Mouse (Mus musculus) right cerebral cortex, postnatal 14 days (tissue): Measurements from ENCODE around the gene Polr2a.
A peak's percentile ranks its signal among the peaks of the same experiment; 100 is the strongest.

Source experiments
- DNase-seq: peaks from one replicate; pipeline ENCODE4 v3.0.0; 2022

Gene Polr2a

GRCm38 (mm10) chr11:69781828-69782227, 23.4 kb upstream of the Polr2a start:
- no peak for DNase-seq

- no peak for DNase-seq
Observed at GRCm38 (mm10) chr11:69778985-69779384, 20.5 kb upstream of the Polr2a start.

- peak; percentile 59 for DNase-seq
Observed at GRCm38 (mm10) chr11:69778258-69778982, 20.0 kb upstream of the Polr2a start.

GRCm38 (mm10) chr11:69777504-69778257, 19.2 kb upstream of the Polr2a start:
- no peak for DNase-seq

DNA sequence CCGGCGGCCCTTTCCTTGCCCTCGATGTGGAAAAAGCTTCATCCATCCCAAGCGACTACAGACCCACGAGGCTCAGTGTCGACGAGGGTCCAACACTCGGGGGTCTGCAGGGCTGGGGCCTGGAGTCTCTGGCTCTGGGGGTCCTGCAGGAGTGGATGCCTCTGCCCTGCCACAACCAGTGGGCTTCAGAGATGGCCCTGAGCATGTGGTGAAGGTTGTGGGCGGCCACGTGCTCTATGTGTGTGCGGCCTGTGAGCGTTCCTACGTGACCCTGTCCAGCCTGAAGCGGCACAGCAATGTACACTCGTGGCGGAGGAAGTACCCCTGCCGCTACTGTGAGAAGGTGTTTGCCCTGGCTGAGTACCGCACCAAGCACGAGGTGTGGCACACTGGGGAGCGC, 18.1 kb upstream of the Polr2a start:
- DNase-seq, result no peak

DNA sequence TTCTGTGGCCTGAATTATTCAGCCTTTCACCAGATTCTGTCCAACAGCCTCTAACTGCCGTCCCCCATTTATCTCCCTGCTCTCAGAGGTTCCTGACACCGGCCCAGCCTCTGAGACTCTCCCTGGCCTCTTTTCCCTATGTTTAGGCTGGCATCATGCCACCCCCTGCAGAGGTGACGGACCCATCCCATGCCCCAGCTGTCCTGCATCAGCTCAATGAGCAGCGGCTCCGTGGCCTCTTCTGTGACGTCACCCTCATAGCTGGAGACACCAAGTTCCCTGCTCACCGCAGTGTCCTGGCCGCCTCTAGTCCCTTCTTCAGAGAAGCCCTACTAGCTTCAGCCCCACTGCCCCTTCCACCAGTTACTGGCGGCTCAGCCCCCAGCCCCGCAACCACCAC, 17.3 kb upstream of the Polr2a start:
- DNase-seq, result no peak

GRCm38 (mm10) chr11:69774961-69775360, 16.5 kb upstream of the Polr2a start:
- no peak for DNase-seq

DNA sequence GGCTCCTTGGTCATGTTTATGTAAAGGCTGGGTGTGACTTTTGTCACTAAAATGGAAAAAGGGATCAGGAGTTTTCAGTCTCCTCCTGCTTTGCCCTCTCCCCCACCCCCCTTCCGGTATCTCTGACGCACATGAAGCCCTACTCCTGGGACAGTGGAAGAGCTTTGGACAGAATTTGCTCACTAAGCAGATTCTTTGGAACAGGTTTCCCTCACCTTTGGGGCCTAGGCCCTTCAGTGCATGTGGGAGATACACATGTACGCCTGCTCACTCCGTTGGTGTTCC, 9.1 kb upstream of the Polr2a start:
- no peak for DNase-seq

DNA sequence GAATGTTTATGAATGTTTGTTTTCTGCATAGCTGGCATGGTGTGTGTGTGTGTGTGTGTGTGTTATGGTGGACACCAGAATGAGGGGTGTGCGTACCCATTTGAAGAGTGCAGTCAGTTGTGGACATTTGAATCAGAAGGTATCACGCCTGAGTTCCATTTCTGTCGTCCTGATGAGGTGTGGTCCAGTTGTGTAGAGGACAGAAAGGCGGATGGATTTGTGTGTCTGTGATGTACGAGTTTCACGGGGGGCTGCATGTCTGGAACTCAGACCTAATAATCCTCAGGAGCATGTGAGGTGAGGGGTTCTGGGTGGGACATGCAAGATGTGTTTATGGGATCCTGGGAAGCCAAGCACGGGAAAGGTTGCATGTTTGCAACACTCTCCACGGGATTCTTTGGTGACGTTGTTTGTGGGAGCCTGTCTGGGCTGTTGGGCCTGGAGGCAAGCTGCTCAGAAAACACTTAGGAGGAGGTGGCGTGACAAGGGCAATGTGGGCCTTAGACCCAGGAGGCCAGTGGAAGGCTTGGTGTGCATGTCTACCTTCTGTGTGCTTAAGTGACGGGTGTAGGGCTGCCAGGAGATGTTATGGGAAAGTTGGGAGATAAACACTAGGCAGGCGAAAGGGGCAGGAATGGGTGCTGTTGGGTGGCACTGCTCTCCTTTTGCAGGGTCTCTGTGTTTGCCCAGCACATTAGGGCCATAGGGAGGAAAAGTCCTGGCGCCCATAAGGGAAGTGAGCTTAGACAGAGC, 8.6 kb upstream of the Polr2a start:
- DNase-seq, result no peak

DNA sequence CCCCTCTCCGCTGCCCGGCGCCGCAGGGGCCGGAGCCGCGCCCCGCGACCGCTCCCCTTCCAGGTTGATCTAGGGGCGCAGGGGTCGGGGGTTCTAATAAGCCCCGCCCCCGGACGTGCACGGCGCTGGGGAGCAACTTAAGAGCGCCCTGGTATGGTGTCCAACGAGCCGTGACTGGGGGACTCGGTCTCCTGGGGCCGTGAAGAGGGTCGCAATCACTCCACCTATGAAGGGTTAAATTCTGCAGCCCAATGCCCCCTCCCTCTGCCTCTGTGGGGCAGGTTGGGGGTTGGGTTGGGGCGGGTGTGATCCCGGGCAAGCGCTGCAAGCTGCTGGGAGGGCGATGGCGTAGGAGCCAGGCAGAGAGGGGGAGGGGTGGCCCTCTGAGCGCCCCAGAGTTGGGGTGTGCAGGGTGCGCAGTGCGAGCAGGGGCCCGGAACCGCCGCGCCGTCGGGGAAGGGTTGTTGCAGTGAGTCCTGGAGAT, 7.7 kb upstream of the Polr2a start:
- DNase-seq, result peak; percentile 80

GRCm38 (mm10) chr11:69765221-69766125, 7.0 kb upstream of the Polr2a start, which contains the start of gene Zbtb4:
Gene Zbtb4 (plus strand): TSS chr11:69765912.
- peak; percentile 39 for DNase-seq

DNA sequence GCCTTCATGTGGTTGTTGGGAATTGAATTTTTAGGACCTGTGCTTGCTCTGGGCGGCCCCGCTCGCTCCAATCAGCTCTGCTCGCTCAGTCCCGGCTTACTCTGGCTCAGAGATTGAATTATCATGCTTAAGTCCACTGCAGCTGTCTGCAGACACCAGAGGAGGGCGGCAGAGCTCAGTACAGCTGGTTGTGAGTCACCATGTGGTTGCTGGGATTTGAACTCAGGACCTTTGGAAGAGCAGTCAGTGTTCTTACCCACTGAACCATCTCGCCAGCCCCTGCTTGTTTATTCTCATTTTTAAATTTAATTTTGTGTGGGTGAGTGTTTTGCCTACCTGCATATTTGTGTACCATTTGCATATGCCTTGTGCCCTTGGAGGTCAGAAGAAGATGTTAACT, 5.1 kb upstream of the Polr2a start:
- DNase-seq, result no peak

DNA sequence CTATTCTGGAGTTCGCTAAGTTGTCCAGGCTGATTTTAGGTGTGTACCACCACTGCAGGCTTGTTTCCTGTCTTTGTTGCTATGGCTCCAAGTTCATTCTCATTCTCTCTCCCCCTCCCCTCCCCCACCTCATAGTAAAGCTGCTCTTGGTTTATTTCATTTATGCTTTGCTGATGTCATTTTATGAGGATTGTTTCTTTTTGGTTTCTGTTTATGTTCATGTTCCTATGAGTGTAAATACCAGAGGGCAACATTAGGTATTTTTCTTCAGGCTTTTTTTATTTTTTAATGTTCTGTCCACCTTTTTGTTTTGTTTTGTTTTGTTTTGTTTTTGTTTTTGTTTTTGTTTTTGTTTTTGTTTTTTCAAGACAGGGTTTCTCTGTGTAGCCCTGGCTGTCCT, 3.4 kb upstream of the Polr2a start, which contains the start of gene Slc35g3:
Slc35g3 (minus strand) TSS at position 101 of the 400 bp plus-strand sequence.
- DNase-seq, result no peak

DNA sequence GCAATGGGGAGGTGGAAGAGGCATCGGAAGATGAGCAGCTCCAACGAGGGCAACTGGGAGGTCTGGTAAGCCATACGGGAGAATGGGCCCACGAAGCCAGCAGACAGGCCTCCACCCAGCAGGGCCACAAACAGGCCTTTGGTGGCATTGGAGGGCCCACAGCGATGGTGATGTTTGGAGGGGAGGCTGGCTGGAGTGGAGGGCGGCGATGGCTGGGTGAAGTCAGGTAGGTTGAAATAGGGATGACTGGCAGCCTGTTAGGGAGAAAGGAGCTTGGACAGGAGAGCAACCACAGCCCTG, 2.4 kb upstream of the Polr2a start:
- no peak for DNase-seq

- DNase-seq, result no peak
Observed at GRCm38 (mm10) chr11:69760160-69760900, 1.9 kb upstream of the Polr2a start.

DNA sequence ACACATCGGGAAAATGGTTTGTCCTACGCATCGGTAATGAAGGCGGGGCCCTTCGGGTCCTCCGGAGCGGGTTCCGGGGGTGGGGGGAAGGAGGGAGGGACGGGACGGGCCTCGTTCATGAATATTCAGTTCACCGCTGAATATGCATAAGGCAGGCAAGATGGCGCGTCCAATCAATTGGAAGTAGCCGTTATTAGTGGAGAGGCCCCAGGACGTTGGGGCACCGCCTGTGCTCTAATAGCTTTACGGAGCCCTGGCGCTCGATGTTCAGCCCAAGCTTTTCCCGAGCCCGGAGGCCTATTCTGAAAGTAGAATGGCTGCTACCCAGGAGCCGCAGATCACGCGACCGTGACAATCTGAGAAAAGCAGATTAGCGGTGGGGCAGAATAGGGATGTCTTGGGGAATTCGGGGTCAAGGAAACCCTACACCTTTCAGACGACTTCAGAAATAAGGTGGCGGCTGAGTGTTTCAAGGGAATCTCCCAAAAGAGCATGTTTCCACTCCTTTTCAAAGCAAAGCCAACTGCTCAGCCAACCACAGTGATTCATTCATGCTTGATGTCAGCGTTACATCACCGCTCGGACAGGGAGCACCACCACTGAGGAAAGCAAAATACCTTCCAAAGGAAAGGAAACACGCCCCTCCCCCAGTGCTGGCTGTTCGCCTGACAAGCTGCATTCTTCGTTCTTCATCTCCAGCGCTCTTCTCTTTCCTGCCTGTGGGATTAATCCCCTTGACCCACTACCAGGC, 709 bp upstream of the Polr2a start:
- DNase-seq, result peak; percentile 84

GRCm38 (mm10) chr11:69758090-69758456, 364 bp downstream of the Polr2a start:
- DNase-seq, result peak; percentile 96

GRCm38 (mm10) chr11:69757303-69758089, 941 bp downstream of the Polr2a start:
- no peak for DNase-seq

- DNase-seq, result no peak
Observed at GRCm38 (mm10) chr11:69754701-69755100, 3.7 kb downstream of the Polr2a start.

- no peak for DNase-seq
Observed at GRCm38 (mm10) chr11:69754233-69754632, 4.2 kb downstream of the Polr2a start.
